Mouse (Mus musculus) limb, embryonic 12.5 days (tissue): ENCODE results near the gene Eif3c. TPM values are rescaled to one million over a fixed set of nuclear protein-coding genes. Genes with fewer than 3 reads are reported as not detected.

Experiments used
- ATAC-seq: fragments of 200-750 bp; cut with Nextera tagmentation; 2 replicates; pipeline ENCODE4 v1.8.0; 2017; ENCODE audit warnings: low read depth, moderate TSS enrichment; ENCODE audit not compliant: insufficient number of reproducible peaks, insufficient read depth, low FRiP score, low TSS enrichment
- H3K27ac ChIP-seq: fragments of 300-500 bp; sonication (generic); 2 replicates; pipeline ENCODE4 v1.5.1; 2016; ENCODE audit warnings: mild to moderate bottlenecking, moderate library complexity
- H3K27me3 ChIP-seq: fragments of 300-500 bp; sonication (generic); 2 replicates; pipeline ENCODE4 v1.6.1; 2016; ENCODE audit warnings: mild to moderate bottlenecking, moderate library complexity
- H3K36me3 ChIP-seq: fragments of 300-500 bp; sonication (generic); 2 replicates; pipeline ENCODE4 v1.6.1; 2016; ENCODE audit warnings: mild to moderate bottlenecking, moderate library complexity
- H3K4me1 ChIP-seq: fragments of 300-500 bp; sonication (generic); replicated peaks from 2 replicates; pipeline ENCODE4 v1.6.1; 2016
- H3K4me2 ChIP-seq: fragments of 300-500 bp; sonication (generic); 2 replicates; pipeline ENCODE4 v1.6.1; 2016; ENCODE audit warnings: mild to moderate bottlenecking, moderate library complexity
- H3K4me3 ChIP-seq: fragments of 300-500 bp; sonication (generic); replicated peaks from 2 replicates; pipeline ENCODE4 v1.5.1; 2016; ENCODE audit warnings: mild to moderate bottlenecking
- H3K9ac ChIP-seq: fragments of 300-500 bp; sonication (generic); replicated peaks from 2 replicates; pipeline ENCODE4 v1.6.1; 2016; ENCODE audit warnings: mild to moderate bottlenecking, moderate library complexity
- H3K9me3 ChIP-seq: fragments of 300-500 bp; sonication (generic); 2 replicates; pipeline ENCODE4 v1.6.1; 2016; ENCODE audit warnings: mild to moderate bottlenecking, moderate library complexity
- WGBS: fragments of 180-500 bp; shearing (Covaris S2); methylation state at CpG from one replicate; pipeline ENCODE4 v1.1.7; 2016; 5-methylcytosine and 5-hydroxymethylcytosine counted together
- polyA plus RNA-seq: library from polyadenylated mRNA; unstranded; fragments of >200 nt; fragmentation: Nextera tagmentation; extraction: Ambion mirVana; gene quantifications from 2 replicates; pipeline ENCODE4 v1.2.1, GENCODE M21; 2016

The Eif3c gene
- polyA plus RNA-seq, 1 experiment from 2014 or later: 202 TPM

DNA sequence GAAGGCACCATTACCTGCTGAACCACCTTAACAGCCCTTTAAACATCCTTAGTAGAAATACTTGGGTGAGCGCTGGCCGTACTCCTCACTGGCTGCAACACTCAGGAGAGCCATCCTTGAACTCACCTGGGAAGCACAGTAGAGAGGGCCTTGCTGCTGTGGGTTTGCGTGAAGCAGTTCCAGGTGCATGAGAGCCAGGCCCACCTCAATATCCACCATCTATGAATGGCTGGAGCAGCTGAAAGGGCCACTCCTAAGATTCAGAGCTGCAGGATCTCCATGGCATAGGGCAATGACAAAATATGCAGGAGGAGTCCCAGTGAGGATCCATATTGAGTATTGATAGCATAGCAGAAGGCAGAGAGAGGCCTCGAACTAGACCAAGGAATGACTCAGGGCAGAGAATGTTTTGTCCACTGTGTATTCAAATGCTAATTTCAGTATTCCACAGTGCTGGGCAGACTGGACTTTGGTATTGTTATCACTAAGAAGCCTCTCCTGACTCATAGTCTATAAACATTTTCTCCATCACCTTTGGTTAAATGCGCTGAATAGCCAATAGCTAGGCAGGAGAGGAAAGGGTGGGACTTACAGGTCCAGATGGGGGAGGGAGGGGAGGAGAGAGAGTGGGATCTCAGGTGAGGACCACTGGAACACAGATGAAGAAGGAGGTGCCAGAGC is 47.8 kb downstream of the Eif3c start:
- Histone ChIP-seq H3K4me3 (no peak overlapping the region), H3K9ac (no peak overlapping the region), H3K9me3 (no peaks in the 10 kb centered on the region), H3K4me2 (no peak overlapping the region), H3K4me1 (no peaks in the 10 kb centered on the region), H3K36me3 (no peaks in the 10 kb centered on the region), H3K27ac (no peak overlapping the region), H3K27me3 (no peaks in the 10 kb centered on the region)
- no peak for ATAC-seq
- WGBS: 92% methylated on average over 5 of the region's 5 CpGs

DNA sequence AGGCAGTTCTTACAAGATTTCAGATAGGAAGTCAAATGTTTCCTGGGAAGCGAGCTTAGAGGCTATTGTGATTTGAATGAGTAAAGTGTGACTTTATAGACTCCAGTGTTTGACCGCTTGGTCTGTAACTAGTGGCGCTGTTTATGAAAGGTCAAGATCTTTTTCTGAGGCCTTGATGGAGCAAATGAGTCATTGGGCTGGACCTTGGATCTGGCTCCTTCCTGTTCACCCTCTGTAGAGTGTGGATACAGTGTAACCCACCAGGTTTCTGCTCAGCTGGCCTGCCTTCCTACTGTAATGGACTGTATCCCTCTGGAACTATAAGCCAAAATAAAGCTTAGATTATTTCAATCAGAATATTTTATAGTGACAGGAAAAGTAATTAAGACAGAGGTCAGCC is 54.9 kb downstream of the Eif3c start:
- no peaks in the 10 kb centered on the region for H3K4me1 ChIP-seq
- H3K27ac ChIP-seq: no peak overlapping the region
- 76% methylated on average over 3 of the region's 3 CpGs for WGBS
- H3K36me3 ChIP-seq: no peaks in the 10 kb centered on the region
- no peak overlapping the region for H3K4me2 ChIP-seq
- no peak overlapping the region for H3K9ac ChIP-seq
- H3K27me3 ChIP-seq: no peaks in the 10 kb centered on the region
- ATAC-seq: no peak
- no peaks in the 10 kb centered on the region for H3K9me3 ChIP-seq
- H3K4me3 ChIP-seq: no peak overlapping the region

- H3K4me2 ChIP-seq: no peak overlapping the region
- H3K9me3 ChIP-seq: no peaks in the 10 kb centered on the region
- no peaks in the 10 kb centered on the region for H3K27me3 ChIP-seq
- no peak for ATAC-seq
- no peak overlapping the region for H3K4me3 ChIP-seq
- H3K9ac ChIP-seq: no peak overlapping the region
- 85% methylated on average over 8 of the region's 8 CpGs for WGBS
- H3K4me1 ChIP-seq: 0 out of 2 replicates have a peak, but pooled peaks cover 3% of the 10 kb centered on the region
- no peak overlapping the region for H3K27ac ChIP-seq
- H3K36me3 ChIP-seq: no peaks in the 10 kb centered on the region
Measured at GRCm38 (mm10) chr7:126507126-126507778, 59.0 kb downstream of the Eif3c start.

GRCm38 (mm10) chr7:126504913-126505312 is 61.3 kb downstream of the Eif3c start:
- Histone ChIP-seq H3K4me1 (peaks cover 8% of the 10 kb centered on the region), H3K27me3 (no peaks in the 10 kb centered on the region), H3K36me3 (peaks cover 14% of the 10 kb centered on the region), H3K4me3 (no peak overlapping the region), H3K9ac (no peak overlapping the region), H3K4me2 (no peak overlapping the region), H3K9me3 (no peaks in the 10 kb centered on the region), H3K27ac (no peak overlapping the region)
- no peak for ATAC-seq
- 95% methylated on average over 2 of the region's 2 CpGs for WGBS

GRCm38 (mm10) chr7:126503273-126503878 is 62.8 kb downstream of the Eif3c start, which contains the start of gene Atxn2l:
TSS of gene Atxn2l (minus strand) at chr7:126503437.
- under 1% methylated on average over 61 of the region's 72 CpGs for WGBS

DNA sequence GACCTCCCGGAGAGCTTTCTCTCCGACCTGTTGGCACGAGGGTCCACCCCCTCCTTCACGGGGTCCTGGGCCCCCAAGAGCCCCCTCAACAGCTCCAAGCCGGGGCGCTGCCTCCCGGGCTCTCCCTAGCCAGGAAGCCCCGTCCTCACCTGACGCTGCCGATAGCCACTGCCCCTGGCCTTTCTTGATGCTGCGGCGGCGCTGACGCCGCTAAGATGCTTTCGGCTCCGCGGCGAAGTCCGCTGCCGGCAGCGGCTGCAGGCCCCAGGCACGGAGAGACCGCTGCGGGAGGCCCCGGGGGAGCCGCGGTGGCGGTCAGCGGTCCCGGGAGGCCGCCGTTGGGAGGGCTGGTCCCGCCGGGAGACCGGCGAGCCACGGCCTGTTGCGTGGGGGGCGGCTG is 63.5 kb downstream of the Eif3c start:
- Histone ChIP-seq H3K4me2 (peak overlapping the region; percentile 66), H3K27me3 (no peaks in the 10 kb centered on the region), H3K4me3 (peak overlapping the region; percentile 100), H3K27ac (peak overlapping the region; percentile 100), H3K9ac (peak overlapping the region; percentile 100), H3K9me3 (no peaks in the 10 kb centered on the region), H3K36me3 (peaks cover 36% of the 10 kb centered on the region), H3K4me1 (peaks cover 8% of the 10 kb centered on the region)
- ATAC-seq: no peak
- WGBS: under 1% methylated on average over 39 of the region's 40 CpGs

More at GRCm38 (mm10) chr7:126503273-126503878, 62.8 kb downstream of the Eif3c start, which contains the start of gene Atxn2l:
- Histone ChIP-seq H3K27ac (peak within 1 kb of the TSS; percentile 100), H3K27me3 (no peaks in the 10 kb centered on the region), H3K9me3 (no peaks in the 10 kb centered on the region), H3K9ac (peak within 1 kb of the TSS; percentile 100), H3K4me3 (peak within 1 kb of the TSS; percentile 100), H3K4me1 (peaks cover 8% of the 10 kb centered on the region), H3K36me3 (peaks cover 29% of the 10 kb centered on the region), H3K4me2 (peak within 1 kb of the TSS; percentile 66)
- ATAC-seq: peak; percentile 87

GRCm38 (mm10) chr7:126502023-126502741 is 64.0 kb downstream of the Eif3c start:
- no peaks in the 10 kb centered on the region for H3K27me3 ChIP-seq
- H3K9ac ChIP-seq: peak overlapping the region; percentile 100
- whole genome bisulfite sequencing: under 1% methylated on average over 56 of the region's 57 CpGs

GRCm38 (mm10) chr7:126501684-126502022 is 64.6 kb downstream of the Eif3c start:
- no peak for ATAC-seq
- peak overlapping the region; percentile 66 for H3K4me2 ChIP-seq
- H3K27ac ChIP-seq: peak overlapping the region; percentile 100
- H3K4me1 ChIP-seq: peaks cover 8% of the 10 kb centered on the region
- peak overlapping the region; percentile 100 for H3K9ac ChIP-seq
- H3K4me3 ChIP-seq: peak overlapping the region; percentile 100
- no peaks in the 10 kb centered on the region for H3K27me3 ChIP-seq
- WGBS: 4% methylated on average over 9 of the region's 9 CpGs
- peaks cover 47% of the 10 kb centered on the region for H3K36me3 ChIP-seq
- H3K9me3 ChIP-seq: no peaks in the 10 kb centered on the region

More at GRCm38 (mm10) chr7:126502023-126502741, 64.0 kb downstream of the Eif3c start:
- Histone ChIP-seq H3K4me1 (peaks cover 8% of the 10 kb centered on the region), H3K4me2 (peak overlapping the region; percentile 66), H3K27ac (peak overlapping the region; percentile 100), H3K36me3 (peaks cover 41% of the 10 kb centered on the region), H3K4me3 (peak overlapping the region; percentile 100), H3K9me3 (no peaks in the 10 kb centered on the region)
- ATAC-seq: peak; percentile 90

GRCm38 (mm10) chr7:126499416-126499815 is 66.8 kb downstream of the Eif3c start:
- 94% methylated on average over 7 of the region's 7 CpGs for WGBS
- H3K4me2 ChIP-seq: no peak overlapping the region
- H3K9ac ChIP-seq: no peak overlapping the region
- peaks cover 69% of the 10 kb centered on the region for H3K36me3 ChIP-seq
- no peak overlapping the region for H3K27ac ChIP-seq
- no peaks in the 10 kb centered on the region for H3K27me3 ChIP-seq
- no peaks in the 10 kb centered on the region for H3K9me3 ChIP-seq
- H3K4me1 ChIP-seq: peaks cover 8% of the 10 kb centered on the region
- H3K4me3 ChIP-seq: no peak overlapping the region
- ATAC-seq: no peak

- H3K4me1 ChIP-seq: peaks cover 6% of the 10 kb centered on the region
- H3K4me3 ChIP-seq: no peak overlapping the region
- ATAC-seq: no peak
- 96% methylated on average over 12 of the region's 12 CpGs for WGBS
- H3K36me3 ChIP-seq: peaks cover 84% of the 10 kb centered on the region
- H3K27ac ChIP-seq: no peak overlapping the region
- no peaks in the 10 kb centered on the region for H3K9me3 ChIP-seq
- H3K4me2 ChIP-seq: no peak overlapping the region
- no peaks in the 10 kb centered on the region for H3K27me3 ChIP-seq
- H3K9ac ChIP-seq: no peak overlapping the region
Measured at GRCm38 (mm10) chr7:126497966-126498365, 68.2 kb downstream of the Eif3c start.

DNA sequence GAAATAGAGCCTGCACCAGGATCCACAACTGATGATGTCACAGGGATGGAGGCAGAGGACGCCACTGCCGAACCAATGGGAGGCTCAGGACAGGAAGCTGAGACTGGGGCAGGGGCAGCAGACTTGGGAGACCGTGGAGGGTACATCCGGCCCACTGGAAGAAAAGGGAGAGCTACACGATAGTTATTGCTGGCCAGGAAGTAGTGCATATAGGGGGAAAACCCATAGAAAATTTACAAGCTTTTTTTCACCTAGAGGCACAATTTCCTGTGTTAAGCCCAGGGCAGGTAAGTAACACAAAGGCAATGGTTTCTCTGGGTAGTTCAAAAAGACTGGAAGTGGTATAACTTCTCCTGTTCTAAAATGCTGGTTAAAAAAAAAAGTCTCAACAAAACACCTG is 69.7 kb downstream of the Eif3c start:
- Histone ChIP-seq H3K9ac (no peak overlapping the region), H3K27me3 (no peaks in the 10 kb centered on the region), H3K4me1 (peaks cover 6% of the 10 kb centered on the region), H3K36me3 (peaks cover 97% of the 10 kb centered on the region), H3K4me2 (no peak overlapping the region), H3K4me3 (no peak overlapping the region), H3K27ac (no peak overlapping the region), H3K9me3 (no peaks in the 10 kb centered on the region)
- 88% methylated on average over 5 of the region's 5 CpGs for WGBS
- ATAC-seq: no peak
